Mouse (Mus musculus) heart, postnatal 0 days (tissue): ENCODE results near the gene Tnfaip3. TPM values are rescaled to one million over a fixed set of nuclear protein-coding genes. Genes with fewer than 3 reads are reported as not detected.

Experiments used
- ATAC-seq: fragments of 200-750 bp; cut with Nextera tagmentation; 2 replicates; pipeline ENCODE4 v1.8.0; 2017; ENCODE audit warnings: low read depth, moderate number of reproducible peaks, moderate library complexity; ENCODE audit not compliant: insufficient read depth
- DNase-seq: peaks from one replicate; pipeline ENCODE4 v3.0.0-alpha.2; 2016; ENCODE audit warnings: low spot score
- H3K27ac ChIP-seq: fragments of 300-500 bp; sonication (generic); 2 replicates; pipeline ENCODE4 v1.5.1; 2014; ENCODE audit warnings: low read depth, mild to moderate bottlenecking
- H3K27me3 ChIP-seq: fragments of 300-500 bp; sonication (generic); 2 replicates; pipeline ENCODE4 v1.6.1; 2014; ENCODE audit warnings: low read length, mixed read lengths; ENCODE audit not compliant: control insufficient read depth, insufficient read depth
- H3K36me3 ChIP-seq: fragments of 300-500 bp; sonication (generic); replicated peaks from 2 replicates; pipeline ENCODE4 v1.6.1; 2014; ENCODE audit warnings: low read length, mixed read lengths; ENCODE audit not compliant: control insufficient read depth, insufficient read depth
- H3K4me1 ChIP-seq: fragments of 300-500 bp; sonication (generic); 2 replicates; pipeline ENCODE4 v1.6.1; 2014; ENCODE audit warnings: antibody characterized with exemption; ENCODE audit not compliant: control insufficient read depth, insufficient read depth
- H3K4me2 ChIP-seq: fragments of 300-500 bp; sonication (generic); 2 replicates; pipeline ENCODE4 v1.6.1; 2014; ENCODE audit warnings: low read depth, mild to moderate bottlenecking, low read length, moderate library complexity
- H3K4me3 ChIP-seq: fragments of 300-500 bp; sonication (generic); 2 replicates; pipeline ENCODE4 v1.5.1; 2014; ENCODE audit warnings: low read depth, low read length
- H3K9ac ChIP-seq: fragments of 300-500 bp; sonication (generic); replicated peaks from 2 replicates; pipeline ENCODE4 v1.6.1; 2014; ENCODE audit warnings: low read depth, low read length, mixed read lengths
- H3K9me3 ChIP-seq: fragments of 300-500 bp; sonication (generic); replicated peaks from 2 replicates; pipeline ENCODE4 v1.6.1; 2016; ENCODE audit warnings: low read length; ENCODE audit not compliant: control insufficient read depth
- CTCF ChIP-seq: IDR thresholded peaks from 2 replicates; pipeline ENCODE4 v1.5.1; 2016; ENCODE audit warnings: antibody characterized with exemption, control low read depth, low read depth
- EP300 ChIP-seq: IDR thresholded peaks from 2 replicates; pipeline ENCODE4 v1.6.1; 2016; ENCODE audit warnings: antibody characterized with exemption, low read depth
- WGBS: fragments of 180-500 bp; shearing (Covaris S2); extraction: QIAGEN DNeasy Blood & Tissue Kit; methylation state at CpG from one replicate; pipeline ENCODE4 v1.1.7; 2014; 5-methylcytosine and 5-hydroxymethylcytosine counted together
- polyA plus RNA-seq: library from polyadenylated mRNA; unstranded; fragments of >200 nt; fragmentation: Nextera tagmentation; extraction: Ambion mirVana; gene quantifications from 2 replicates; pipeline ENCODE4 v1.2.1, GENCODE M21; 2015
- total RNA-seq: library from RNA; depleted of rRNA; stranded (reverse); fragments of >200 nt; gene quantifications from 2 replicates; pipeline ENCODE4 v1.2.3, GENCODE M21; 2014; ENCODE audit warnings: low replicate concordance

Gene Tnfaip3
- total and polyA plus RNA-seq, 2 experiments from 2014 or later: 1.1 to 4.2 TPM

DNA sequence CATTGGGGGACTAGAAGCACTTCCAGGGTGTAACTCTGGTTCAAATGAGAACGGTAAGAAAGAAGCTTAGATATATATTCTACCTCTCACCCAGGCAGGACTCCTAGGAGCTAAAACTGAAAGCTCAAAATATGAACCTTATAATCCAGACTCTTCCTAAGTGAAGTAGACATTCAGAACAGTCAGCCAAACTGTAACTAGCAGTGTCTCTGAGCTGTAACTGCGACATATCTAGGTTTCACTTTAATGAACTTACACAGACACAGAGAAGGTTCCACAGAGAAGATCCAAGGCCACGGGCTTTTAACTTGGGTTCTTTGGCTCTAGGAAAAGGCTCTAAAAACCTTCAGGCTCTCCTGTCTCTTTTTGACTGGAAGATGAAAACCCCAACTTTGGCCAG lies 45.7 kb upstream of the Tnfaip3 start:
- Histone ChIP-seq H3K27ac (no peak overlapping the region; the same call in 1 of the 2 replicates), H3K9me3 (no peaks in the 10 kb centered on the region), H3K27me3 (no peaks in the 10 kb centered on the region), H3K9ac (no peak overlapping the region), H3K4me1 (peaks cover 28% of the 10 kb centered on the region), H3K4me3 (no peak overlapping the region), H3K36me3 (no peaks in the 10 kb centered on the region), H3K4me2 (no peak overlapping the region)
- DNase-seq (no peak), ATAC-seq (no peak)
- WGBS: 85% methylated on average over 3 of the region's 3 CpGs
- TF ChIP-seq CTCF: no peak
- no peak for TF ChIP-seq EP300

DNA sequence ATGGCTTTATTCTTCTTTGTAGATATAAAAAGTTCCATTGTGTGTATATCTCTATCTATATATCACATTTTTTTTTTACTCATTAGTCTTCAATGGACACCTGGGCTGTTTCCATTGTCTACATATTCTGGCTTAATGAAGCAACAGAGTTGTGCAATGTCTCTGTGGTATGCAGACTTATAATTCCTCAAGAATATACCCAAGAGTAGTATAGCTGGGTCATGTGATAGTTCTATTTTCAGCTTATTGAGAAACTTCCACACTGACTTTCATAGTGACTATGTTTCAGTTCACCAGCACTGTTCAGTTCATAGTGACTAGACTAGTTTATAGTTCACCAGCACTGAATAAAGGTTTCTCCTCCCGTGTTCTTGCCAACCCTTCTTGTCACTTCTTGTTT lies 38.1 kb upstream of the Tnfaip3 start:
- Histone ChIP-seq H3K27ac (no peak overlapping the region), H3K4me1 (no peaks in the 10 kb centered on the region), H3K27me3 (no peaks in the 10 kb centered on the region), H3K9me3 (no peaks in the 10 kb centered on the region), H3K36me3 (no peaks in the 10 kb centered on the region), H3K4me3 (no peak overlapping the region), H3K4me2 (no peak overlapping the region), H3K9ac (no peak overlapping the region)
- no peak for ATAC-seq
- DNase-seq: no peak
- TF ChIP-seq CTCF (no peak), EP300 (no peak)
- 78% methylated on average over 1 of the region's 1 CpGs for WGBS

- Histone ChIP-seq H3K27me3 (no peaks in the 10 kb centered on the region), H3K9ac (no peak overlapping the region), H3K4me2 (no peak overlapping the region), H3K4me3 (no peak overlapping the region), H3K4me1 (no peaks in the 10 kb centered on the region), H3K9me3 (no peaks in the 10 kb centered on the region), H3K36me3 (no peaks in the 10 kb centered on the region), H3K27ac (no peak overlapping the region)
- DNase-seq: no peak
- TF ChIP-seq CTCF: no peak
- no peak for TF ChIP-seq EP300
- ATAC-seq: no peak
- WGBS: 34% methylated on average over 2 of the region's 2 CpGs
Observed at GRCm38 (mm10) chr10:19045986-19046385, 30.5 kb upstream of the Tnfaip3 start.

GRCm38 (mm10) chr10:19044765-19045516 lies 29.5 kb upstream of the Tnfaip3 start:
- H3K4me2 ChIP-seq: no peak overlapping the region
- ATAC-seq (no peak), DNase-seq (no peak)
- H3K4me1 ChIP-seq: no peaks in the 10 kb centered on the region
- WGBS: 77% methylated on average over 9 of the region's 9 CpGs
- no peaks in the 10 kb centered on the region for H3K27me3 ChIP-seq
- TF ChIP-seq CTCF (no peak), EP300 (no peak)
- no peak overlapping the region for H3K27ac ChIP-seq
- no peak overlapping the region for H3K9ac ChIP-seq
- H3K4me3 ChIP-seq: no peak overlapping the region
- H3K9me3 ChIP-seq: no peaks in the 10 kb centered on the region
- no peaks in the 10 kb centered on the region for H3K36me3 ChIP-seq

DNA sequence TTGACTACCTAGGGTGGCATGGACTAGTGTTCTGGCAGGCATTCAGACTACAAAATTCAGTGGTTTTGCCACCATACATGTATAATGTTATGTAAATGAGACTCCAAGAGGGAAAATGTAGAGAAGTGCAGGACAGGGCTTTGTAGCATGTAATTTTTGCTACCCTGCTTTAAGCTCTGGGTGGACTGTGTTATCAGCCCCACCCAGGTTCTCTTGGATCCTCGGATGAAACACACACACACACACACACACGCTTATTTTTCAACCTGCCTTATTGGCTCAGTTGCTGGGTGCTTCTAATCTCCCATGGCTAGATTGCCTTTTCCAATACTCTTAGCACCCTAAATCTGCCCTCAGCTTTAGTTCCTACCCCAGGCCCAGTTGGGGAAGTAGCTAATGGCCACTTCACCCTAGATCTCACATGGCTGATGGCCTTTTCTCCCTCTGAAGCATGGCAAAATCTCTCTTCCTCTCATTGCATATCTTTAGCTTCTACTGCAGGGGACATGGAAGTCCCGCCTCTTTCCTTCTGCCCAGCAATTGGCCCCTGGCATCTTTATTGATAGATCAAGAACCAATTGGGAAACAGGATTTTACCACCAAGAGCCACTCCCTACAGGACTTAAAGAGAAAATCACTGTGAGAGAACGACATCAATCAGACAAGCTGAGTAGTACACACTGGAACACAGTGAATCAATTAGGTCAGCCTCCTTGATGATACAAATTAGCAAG lies 28.2 kb upstream of the Tnfaip3 start:
- Histone ChIP-seq H3K4me3 (no peak overlapping the region), H3K27me3 (no peaks in the 10 kb centered on the region), H3K4me2 (no peak overlapping the region), H3K9me3 (no peaks in the 10 kb centered on the region), H3K27ac (no peak overlapping the region), H3K36me3 (no peaks in the 10 kb centered on the region), H3K4me1 (no peaks in the 10 kb centered on the region), H3K9ac (no peak overlapping the region)
- TF ChIP-seq CTCF (no peak), EP300 (no peak)
- 70% methylated on average over 4 of the region's 4 CpGs for WGBS
- DNase-seq (no peak), ATAC-seq (no peak)
